Mouse (Mus musculus): ENCODE results near the gene Card19.
A peak's percentile ranks its signal among the peaks of the same experiment; 100 is the strongest.

The Card19 gene

GRCm38 (mm10) chr13:49171729-49172128 is 44.1 kb downstream of the Card19 start:
- no peak for DNase-seq (ENCODE audit: low spot score)

- no peak for DNase-seq (ENCODE audit: low spot score)
These were observed 45.2 kb downstream of the Card19 start for GRCm38 (mm10) chr13:49170623-49171022.

- peak; percentile 96 for DNase-seq (ENCODE audit: low spot score)
These were observed 46.2 kb downstream of the Card19 start for GRCm38 (mm10) chr13:49169448-49170207.

GRCm38 (mm10) chr13:49167081-49167480 is 48.8 kb downstream of the Card19 start:
- no peak for DNase-seq (ENCODE audit: low spot score)

GRCm38 (mm10) chr13:49163645-49164044 is 52.2 kb downstream of the Card19 start:
- DNase-seq (ENCODE audit: low spot score), result no peak

GRCm38 (mm10) chr13:49162722-49163121 is 53.1 kb downstream of the Card19 start:
- DNase-seq (ENCODE audit: low spot score), result no peak

- no peak for DNase-seq (ENCODE audit: low spot score)
These were observed 54.6 kb downstream of the Card19 start for GRCm38 (mm10) chr13:49161236-49161635.

GRCm38 (mm10) chr13:49158040-49158713 is 57.7 kb downstream of the Card19 start:
- DNase-seq (ENCODE audit: low spot score), result no peak

GRCm38 (mm10) chr13:49156645-49157044 is 59.2 kb downstream of the Card19 start:
- DNase-seq (ENCODE audit: low spot score), result no peak

GRCm38 (mm10) chr13:49154621-49155020 is 61.2 kb downstream of the Card19 start:
- no peak for DNase-seq (ENCODE audit: low spot score)

GRCm38 (mm10) chr13:49154028-49154427 is 61.8 kb downstream of the Card19 start:
- DNase-seq (ENCODE audit: low spot score), result no peak

Data from ovary, postnatal 14 days (tissue).